Mouse (Mus musculus) cerebellum, adult 9-11 months (tissue): ENCODE results near the gene Rap1gds1.

Source experiments
- DNase-seq: peaks from one replicate; pipeline ENCODE4 v3.0.0; 2022

Gene Rap1gds1

GRCm38 (mm10) chr3:139048701-139049622 lies 26.0 kb downstream of the Rap1gds1 start:
- DNase-seq: no peak

- DNase-seq: no peak
Observed at GRCm38 (mm10) chr3:139042433-139042854, 32.6 kb downstream of the Rap1gds1 start.

DNA sequence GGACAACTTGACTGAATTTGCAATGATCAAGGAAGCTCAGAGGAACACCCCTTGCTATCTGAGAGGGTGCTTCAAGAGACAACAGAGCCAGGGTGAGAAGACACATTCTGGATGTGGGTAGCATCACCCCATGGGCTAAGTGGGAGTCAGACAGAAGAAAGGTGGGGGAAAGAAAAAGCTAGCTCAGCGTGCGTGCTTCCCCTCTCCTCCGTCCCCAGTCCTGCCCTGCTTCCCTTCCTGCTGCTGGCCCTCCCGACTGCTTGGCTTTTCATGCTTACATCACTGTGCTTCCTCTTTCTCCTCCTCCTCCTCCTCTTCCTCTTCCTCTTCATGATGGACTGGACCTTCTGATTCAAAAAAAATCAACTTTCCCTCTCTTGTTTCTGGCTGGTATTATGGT lies 33.1 kb downstream of the Rap1gds1 start:
- no peak for DNase-seq

DNA sequence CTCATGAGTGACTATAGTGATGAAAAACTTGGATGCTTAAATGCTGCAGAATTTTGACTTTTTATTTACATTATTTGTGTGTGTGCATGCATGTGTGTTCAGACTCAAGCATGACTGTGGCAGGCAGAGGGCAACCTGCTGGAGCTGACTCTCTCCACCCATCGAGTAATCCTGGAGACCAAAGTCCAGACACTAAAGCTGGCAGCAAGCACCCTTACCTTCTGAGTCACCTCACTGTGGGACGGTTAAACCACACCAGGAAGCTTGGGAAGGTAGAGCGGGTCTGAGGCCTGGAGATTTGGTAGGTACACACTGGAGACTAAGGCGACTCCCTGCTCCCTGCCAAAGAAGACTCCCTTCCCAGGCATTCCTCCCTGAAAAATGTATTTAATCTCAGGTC lies 38.0 kb downstream of the Rap1gds1 start:
- DNase-seq: no peak

DNA sequence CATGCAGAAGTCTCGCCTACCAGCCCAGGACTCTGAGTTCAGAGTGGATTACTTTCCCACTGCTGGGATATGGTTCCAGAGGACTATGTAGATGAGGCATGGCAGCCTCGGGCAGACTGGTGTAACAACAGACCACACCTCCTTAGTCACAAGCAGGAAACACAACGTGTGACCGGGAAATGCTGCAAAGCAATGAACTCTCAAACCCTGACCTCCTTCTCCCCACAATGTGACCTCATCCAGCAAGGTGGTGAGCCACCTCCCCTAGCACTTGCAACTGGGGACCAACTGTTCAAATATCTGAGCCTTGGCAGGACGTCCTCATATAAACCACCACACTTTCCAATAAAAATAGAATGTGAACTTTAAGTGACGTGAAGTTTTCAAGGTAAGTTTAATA lies 41.8 kb downstream of the Rap1gds1 start:
- no peak for DNase-seq

GRCm38 (mm10) chr3:139030644-139031227 lies 44.3 kb downstream of the Rap1gds1 start:
- DNase-seq: no peak

GRCm38 (mm10) chr3:139025077-139025476 lies 49.9 kb downstream of the Rap1gds1 start:
- no peak for DNase-seq

- DNase-seq: peak; percentile 94
Observed at GRCm38 (mm10) chr3:139023585-139023984, 51.4 kb downstream of the Rap1gds1 start.

DNA sequence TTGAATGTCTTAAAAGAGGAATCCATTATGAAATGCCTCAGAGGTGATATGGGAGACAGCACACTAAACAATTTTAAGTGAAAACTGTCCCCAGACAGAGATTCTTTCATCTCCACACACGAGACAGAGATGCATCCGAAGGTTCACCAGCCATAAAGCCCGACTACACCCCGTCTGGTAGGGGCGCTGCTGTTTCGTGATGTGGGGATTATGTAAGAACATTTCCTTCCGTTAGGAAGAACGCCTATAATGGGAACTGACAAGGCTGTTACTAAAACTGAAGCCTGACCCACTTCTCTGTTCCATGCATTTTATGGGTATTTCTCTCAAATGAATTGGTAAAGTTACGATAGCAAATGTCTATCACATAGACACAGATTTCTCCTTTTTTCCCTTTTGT lies 62.6 kb downstream of the Rap1gds1 start:
- peak; percentile 79 for DNase-seq

DNA sequence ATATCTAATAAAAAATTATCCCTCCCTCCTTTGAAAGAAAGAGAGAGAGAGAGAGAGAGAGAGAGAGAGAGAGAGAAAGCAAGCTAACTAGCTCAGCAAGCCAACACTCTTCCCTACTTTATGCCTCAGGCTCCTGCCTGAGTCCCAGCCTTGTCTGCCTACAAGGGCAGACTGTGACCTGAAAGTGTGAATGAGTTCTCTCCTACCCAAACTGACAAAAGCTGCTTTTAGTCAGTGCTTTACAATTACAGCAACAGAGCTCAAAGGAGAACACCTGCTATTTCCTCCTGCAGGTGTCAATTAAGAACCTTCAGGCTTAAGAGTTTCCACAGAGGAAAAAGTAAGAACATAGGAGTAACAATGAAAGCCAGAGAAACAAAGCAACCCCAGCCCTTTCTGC lies 69.3 kb downstream of the Rap1gds1 start:
- no peak for DNase-seq

DNA sequence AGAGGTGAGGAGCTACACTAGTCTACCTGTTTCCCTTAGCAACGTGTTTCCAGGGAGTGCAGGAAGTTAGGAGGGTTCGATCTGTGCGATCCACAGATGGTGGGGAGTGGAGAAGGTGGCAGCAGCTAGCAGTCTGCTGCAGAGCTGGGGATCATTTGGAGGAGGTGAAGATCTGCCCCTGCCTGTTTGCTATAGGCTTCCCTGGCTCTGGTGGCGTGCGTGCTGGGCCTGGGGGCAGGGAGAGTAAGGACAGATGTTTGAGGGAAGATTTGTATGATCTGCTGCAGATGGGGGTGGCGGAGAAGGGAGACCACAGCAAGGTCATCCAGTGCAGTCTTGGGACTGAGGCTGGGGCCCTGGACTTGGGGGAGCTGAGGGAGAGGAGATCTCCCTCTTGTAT lies 72.2 kb downstream of the Rap1gds1 start:
- no peak for DNase-seq

DNA sequence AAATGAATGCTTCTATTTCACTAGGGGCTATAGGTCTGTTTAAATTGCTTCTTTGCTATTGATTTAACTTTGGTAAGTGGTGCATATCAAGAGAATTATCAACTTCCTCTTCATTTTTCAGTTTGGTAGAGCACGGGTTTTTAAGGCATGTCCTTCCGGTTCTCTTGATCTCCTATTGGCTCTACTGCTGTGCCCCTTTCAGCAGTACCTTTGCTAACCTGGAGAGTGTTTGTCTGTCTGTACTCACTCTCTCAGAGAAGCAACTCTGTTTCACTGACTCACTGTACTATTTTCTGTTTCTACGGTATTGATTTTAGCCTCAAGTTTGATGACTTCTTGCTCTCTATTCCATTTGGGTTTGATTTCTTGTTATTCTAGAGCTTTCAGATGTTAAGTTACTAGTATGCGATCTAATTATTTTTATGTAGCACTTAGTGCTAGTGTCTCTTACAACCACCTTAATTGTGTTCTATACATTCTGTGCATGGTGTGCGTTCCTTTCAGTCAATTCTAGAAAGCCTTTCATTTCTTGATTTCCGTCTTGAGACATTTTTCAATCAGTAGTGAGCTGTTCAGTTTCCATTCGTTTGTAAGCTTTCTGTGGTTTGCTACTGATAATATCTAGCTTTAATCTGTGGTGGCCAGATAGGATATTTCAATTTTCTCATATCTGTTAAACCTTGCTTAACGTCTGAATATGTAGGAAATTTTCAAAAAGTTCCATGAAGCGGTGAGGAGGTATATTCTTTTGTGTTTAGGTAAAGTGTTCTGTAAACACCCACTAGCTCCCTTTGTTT lies 74.7 kb downstream of the Rap1gds1 start:
- no peak for DNase-seq

DNA sequence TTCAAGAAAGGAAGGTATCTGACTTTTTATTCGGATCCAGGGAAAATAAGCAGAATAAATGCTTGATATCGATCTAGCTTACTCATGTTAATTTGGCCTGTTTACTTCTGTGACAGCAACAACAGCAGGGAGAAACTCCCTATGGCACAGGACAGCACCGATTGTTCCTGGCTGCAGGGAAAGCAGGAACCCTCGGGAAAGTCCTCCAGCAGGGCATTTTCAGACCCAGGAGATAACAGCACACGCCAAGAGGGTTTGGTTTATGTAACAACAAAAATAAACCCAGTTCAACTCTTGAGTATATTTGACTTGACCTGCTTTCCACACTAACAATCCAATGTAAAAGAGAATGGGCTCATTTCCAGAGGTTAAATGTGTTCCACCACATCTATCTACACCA lies 81.5 kb downstream of the Rap1gds1 start:
- DNase-seq: peak; percentile 21

DNA sequence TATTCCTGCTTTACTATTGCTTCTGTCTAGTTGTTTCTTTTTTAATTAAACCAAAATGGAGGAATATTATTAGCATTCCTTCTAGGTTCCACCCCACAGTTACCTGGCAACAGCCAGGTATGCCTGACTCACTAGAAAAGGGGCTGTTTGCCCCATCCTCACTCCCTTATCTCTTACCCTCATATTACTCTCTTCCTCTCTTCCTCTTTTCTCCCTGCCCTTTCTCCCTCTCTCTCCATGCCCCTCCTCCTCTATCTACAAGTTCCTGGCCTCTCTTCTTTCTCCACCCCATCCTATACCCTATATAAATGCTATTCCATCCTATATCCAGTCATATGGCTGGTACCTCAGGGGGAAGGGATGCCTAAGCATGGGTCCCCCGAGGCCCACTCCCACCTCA lies 83.6 kb downstream of the Rap1gds1 start:
- DNase-seq: no peak

- no peak for DNase-seq
Observed at GRCm38 (mm10) chr3:138989141-138989540, 85.9 kb downstream of the Rap1gds1 start.

- DNase-seq: peak; percentile 51
Observed at GRCm38 (mm10) chr3:138988004-138988403, 87.0 kb downstream of the Rap1gds1 start.

- DNase-seq: no peak
Observed at GRCm38 (mm10) chr3:138982249-138982648, 92.8 kb downstream of the Rap1gds1 start.

- DNase-seq: no peak
Observed at GRCm38 (mm10) chr3:138977413-138977812, 97.6 kb downstream of the Rap1gds1 start.

DNA sequence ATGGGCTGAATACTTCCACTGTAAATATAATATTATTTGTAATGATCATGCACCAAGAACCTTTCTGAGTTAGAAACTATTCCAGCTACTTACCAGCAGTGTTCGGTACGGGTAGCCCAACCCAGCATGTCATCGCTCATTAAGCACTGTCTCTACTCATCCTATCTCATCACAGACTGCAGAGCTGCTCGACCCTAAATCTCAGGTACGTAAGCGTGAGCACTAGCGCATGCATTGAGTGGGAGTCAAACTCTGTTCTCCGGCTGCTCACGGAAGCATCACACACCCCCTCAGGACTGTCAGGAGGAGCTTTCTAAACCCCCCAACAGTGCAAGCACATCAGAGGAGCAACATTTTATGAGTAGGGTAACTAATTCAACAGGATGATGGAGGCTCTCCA lies 107.4 kb downstream of the Rap1gds1 start:
- DNase-seq: no peak

GRCm38 (mm10) chr3:138958527-138958926 lies 116.5 kb downstream of the Rap1gds1 start:
- DNase-seq: no peak

GRCm38 (mm10) chr3:138955220-138955619 lies 119.8 kb downstream of the Rap1gds1 start:
- no peak for DNase-seq

- DNase-seq: no peak
Observed at GRCm38 (mm10) chr3:138949081-138949480, 125.9 kb downstream of the Rap1gds1 start.

DNA sequence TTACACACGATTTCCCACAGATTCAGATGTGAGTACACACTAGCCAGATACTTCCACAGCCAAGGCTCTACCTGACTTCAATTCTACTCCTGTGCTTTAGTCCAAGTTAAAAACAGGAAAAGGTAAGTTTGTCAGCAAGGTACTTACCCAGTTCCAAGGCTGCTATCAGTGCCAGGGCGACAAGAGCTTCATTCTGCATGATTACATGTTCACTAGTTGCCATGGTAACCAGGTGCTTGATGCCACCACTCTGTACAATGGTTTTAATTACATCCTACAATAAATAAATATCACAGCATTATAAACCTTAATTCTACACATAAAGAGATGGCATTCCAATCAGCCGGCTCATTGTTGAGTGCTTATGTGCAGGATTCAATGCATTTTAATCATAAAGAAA lies 129.5 kb downstream of the Rap1gds1 start:
- DNase-seq: no peak

DNA sequence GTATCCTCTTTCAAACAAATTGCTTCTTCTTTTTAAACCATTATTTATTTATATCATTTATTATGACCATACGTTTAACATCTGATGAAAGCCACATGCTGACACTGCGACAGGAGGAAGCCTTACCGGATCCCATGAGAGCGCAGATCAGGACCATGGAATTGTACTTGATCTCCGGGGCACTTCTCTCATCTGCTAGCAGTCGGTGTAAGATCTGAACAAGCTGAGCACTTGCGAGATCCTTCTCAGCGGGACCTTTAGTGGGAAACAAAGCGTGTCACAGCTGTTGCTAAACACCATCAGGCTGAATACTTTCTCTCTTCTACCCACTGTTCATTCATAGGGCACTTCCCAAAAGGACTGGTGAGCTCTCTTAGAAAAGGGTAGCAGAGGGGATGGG lies 133.4 kb downstream of the Rap1gds1 start:
- no peak for DNase-seq
